Mouse (Mus musculus): ENCODE results near the gene Gtf2ird1. TPM values are rescaled to one million over a fixed set of nuclear protein-coding genes. Genes with fewer than 3 reads are reported as not detected.

Gene Gtf2ird1
- polyA plus RNA-seq, 1 experiment: 94.2 TPM

- Histone ChIP-seq H3K36me3 (ENCODE audit: control insufficient read depth, insufficient read depth, low read length, poor library complexity, severe bottlenecking) (no peaks in the 10 kb centered on the region), H3K9ac (ENCODE audit: low read depth, poor library complexity, severe bottlenecking) (no peak overlapping the region), H3K4me1 (ENCODE audit: control insufficient read depth, insufficient read depth, low read length) (peaks cover 21% of the 10 kb centered on the region), H3K27ac (ENCODE audit: insufficient read depth, low read length) (peak overlapping the region; percentile 62), H3K9me3 (replicated peaks; ENCODE audit: control insufficient read depth, insufficient read depth, low read length, poor library complexity, severe bottlenecking) (no peaks in the 10 kb centered on the region), H3K27me3 (ENCODE audit: control insufficient read depth, insufficient read depth, low read length, poor library complexity, severe bottlenecking) (no peaks in the 10 kb centered on the region), H3K4me3 (ENCODE audit: low read depth, low read length) (no peak overlapping the region)
- TF ChIP-seq CTCF (IDR thresholded peaks at IDR 0.05; ENCODE audit: low read depth, low read length) (no peak), EP300 (IDR thresholded peaks at IDR 0.05; ENCODE audit: insufficient read depth, low read depth, low read length) (no peak), POLR2A (IDR thresholded peaks at IDR 0.05; ENCODE audit: insufficient read depth, low read length) (no peak)
These were observed 17.0 kb downstream of the Gtf2ird1 start for GRCm38 (mm10) chr5:134439481-134439880.

GRCm38 (mm10) chr5:134438676-134439425 is 17.7 kb downstream of the Gtf2ird1 start:
- H3K27me3 ChIP-seq (ENCODE audit: control insufficient read depth, insufficient read depth, low read length, poor library complexity, severe bottlenecking): no peaks in the 10 kb centered on the region
- H3K36me3 ChIP-seq (ENCODE audit: control insufficient read depth, insufficient read depth, low read length, poor library complexity, severe bottlenecking): no peaks in the 10 kb centered on the region
- peak overlapping the region; percentile 74 for H3K27ac ChIP-seq (ENCODE audit: insufficient read depth, low read length)
- TF ChIP-seq EP300 (IDR thresholded peaks at IDR 0.05; ENCODE audit: insufficient read depth, low read depth, low read length): peak; percentile 71; the same call in 1 of the 2 replicates
- TF ChIP-seq POLR2A (IDR thresholded peaks at IDR 0.05; ENCODE audit: insufficient read depth, low read length): no peak
- H3K4me1 ChIP-seq (ENCODE audit: control insufficient read depth, insufficient read depth, low read length): peaks cover 25% of the 10 kb centered on the region
- no peak overlapping the region for H3K9ac ChIP-seq (ENCODE audit: low read depth, poor library complexity, severe bottlenecking)
- no peak overlapping the region for H3K4me3 ChIP-seq (ENCODE audit: low read depth, low read length)
- no peaks in the 10 kb centered on the region for H3K9me3 ChIP-seq (replicated peaks; ENCODE audit: control insufficient read depth, insufficient read depth, low read length, poor library complexity, severe bottlenecking)

- Histone ChIP-seq H3K9ac (ENCODE audit: low read depth, poor library complexity, severe bottlenecking) (no peak overlapping the region), H3K27ac (ENCODE audit: insufficient read depth, low read length) (peak overlapping the region; percentile 58), H3K36me3 (ENCODE audit: control insufficient read depth, insufficient read depth, low read length, poor library complexity, severe bottlenecking) (no peaks in the 10 kb centered on the region), H3K27me3 (ENCODE audit: control insufficient read depth, insufficient read depth, low read length, poor library complexity, severe bottlenecking) (no peaks in the 10 kb centered on the region), H3K4me1 (ENCODE audit: control insufficient read depth, insufficient read depth, low read length) (peaks cover 25% of the 10 kb centered on the region), H3K9me3 (replicated peaks; ENCODE audit: control insufficient read depth, insufficient read depth, low read length, poor library complexity, severe bottlenecking) (no peaks in the 10 kb centered on the region), H3K4me3 (ENCODE audit: low read depth, low read length) (peak overlapping the region; percentile 18)
- TF ChIP-seq POLR2A (IDR thresholded peaks at IDR 0.05; ENCODE audit: insufficient read depth, low read length) (no peak), EP300 (IDR thresholded peaks at IDR 0.05; ENCODE audit: insufficient read depth, low read depth, low read length) (no peak), CTCF (IDR thresholded peaks at IDR 0.05; ENCODE audit: low read depth, low read length) (no peak)
These were observed 19.1 kb downstream of the Gtf2ird1 start for GRCm38 (mm10) chr5:134437459-134437827.

- H3K9me3 ChIP-seq (replicated peaks; ENCODE audit: control insufficient read depth, insufficient read depth, low read length, poor library complexity, severe bottlenecking): no peaks in the 10 kb centered on the region
- no peaks in the 10 kb centered on the region for H3K27me3 ChIP-seq (ENCODE audit: control insufficient read depth, insufficient read depth, low read length, poor library complexity, severe bottlenecking)
- peaks cover 25% of the 10 kb centered on the region for H3K4me1 ChIP-seq (ENCODE audit: control insufficient read depth, insufficient read depth, low read length)
- H3K4me3 ChIP-seq (ENCODE audit: low read depth, low read length): no peak overlapping the region
- TF ChIP-seq POLR2A (IDR thresholded peaks at IDR 0.05; ENCODE audit: insufficient read depth, low read length) (no peak), CTCF (IDR thresholded peaks at IDR 0.05; ENCODE audit: low read depth, low read length) (no peak), EP300 (IDR thresholded peaks at IDR 0.05; ENCODE audit: insufficient read depth, low read depth, low read length) (0 out of 2 replicates have a peak, but pooled peaks have one; percentile 59)
- H3K27ac ChIP-seq (ENCODE audit: insufficient read depth, low read length): peak overlapping the region; percentile 58
- H3K9ac ChIP-seq (ENCODE audit: low read depth, poor library complexity, severe bottlenecking): no peak overlapping the region
- H3K36me3 ChIP-seq (ENCODE audit: control insufficient read depth, insufficient read depth, low read length, poor library complexity, severe bottlenecking): no peaks in the 10 kb centered on the region
These were observed 19.6 kb downstream of the Gtf2ird1 start for GRCm38 (mm10) chr5:134436782-134437458.

GRCm38 (mm10) chr5:134435836-134436331 is 20.6 kb downstream of the Gtf2ird1 start:
- peak overlapping the region; percentile 30 for H3K9ac ChIP-seq (ENCODE audit: low read depth, poor library complexity, severe bottlenecking)
- H3K27me3 ChIP-seq (ENCODE audit: control insufficient read depth, insufficient read depth, low read length, poor library complexity, severe bottlenecking): no peaks in the 10 kb centered on the region
- TF ChIP-seq POLR2A (IDR thresholded peaks at IDR 0.05; ENCODE audit: insufficient read depth, low read length) (no peak), EP300 (IDR thresholded peaks at IDR 0.05; ENCODE audit: insufficient read depth, low read depth, low read length) (no peak), CTCF (IDR thresholded peaks at IDR 0.05; ENCODE audit: low read depth, low read length) (no peak)
- no peak overlapping the region for H3K4me3 ChIP-seq (ENCODE audit: low read depth, low read length)
- no peak overlapping the region for H3K27ac ChIP-seq (ENCODE audit: insufficient read depth, low read length)
- no peaks in the 10 kb centered on the region for H3K9me3 ChIP-seq (replicated peaks; ENCODE audit: control insufficient read depth, insufficient read depth, low read length, poor library complexity, severe bottlenecking)
- no peaks in the 10 kb centered on the region for H3K36me3 ChIP-seq (ENCODE audit: control insufficient read depth, insufficient read depth, low read length, poor library complexity, severe bottlenecking)
- peaks cover 23% of the 10 kb centered on the region for H3K4me1 ChIP-seq (ENCODE audit: control insufficient read depth, insufficient read depth, low read length)

- Histone ChIP-seq H3K4me1 (ENCODE audit: control insufficient read depth, insufficient read depth, low read length) (peaks cover 15% of the 10 kb centered on the region), H3K36me3 (ENCODE audit: control insufficient read depth, insufficient read depth, low read length, poor library complexity, severe bottlenecking) (no peaks in the 10 kb centered on the region)
These were observed 23.4 kb downstream of the Gtf2ird1 start for GRCm38 (mm10) chr5:134433137-134433536.

More at GRCm38 (mm10) chr5:134433137-134433536, 23.4 kb downstream of the Gtf2ird1 start:
- no peak overlapping the region for H3K4me3 ChIP-seq (ENCODE audit: low read depth, low read length)
- TF ChIP-seq CTCF (IDR thresholded peaks at IDR 0.05; ENCODE audit: low read depth, low read length) (no peak), POLR2A (IDR thresholded peaks at IDR 0.05; ENCODE audit: insufficient read depth, low read length) (no peak), EP300 (IDR thresholded peaks at IDR 0.05; ENCODE audit: insufficient read depth, low read depth, low read length) (no peak)
- no peak overlapping the region for H3K9ac ChIP-seq (ENCODE audit: low read depth, poor library complexity, severe bottlenecking)
- H3K9me3 ChIP-seq (replicated peaks; ENCODE audit: control insufficient read depth, insufficient read depth, low read length, poor library complexity, severe bottlenecking): no peaks in the 10 kb centered on the region
- no peak overlapping the region for H3K27ac ChIP-seq (ENCODE audit: insufficient read depth, low read length)
- no peaks in the 10 kb centered on the region for H3K27me3 ChIP-seq (ENCODE audit: control insufficient read depth, insufficient read depth, low read length, poor library complexity, severe bottlenecking)

Measured in ES-Bruce4 (cell line).